Mouse (Mus musculus): ENCODE data around the gene Cd8b1.

The Cd8b1 gene

DNA sequence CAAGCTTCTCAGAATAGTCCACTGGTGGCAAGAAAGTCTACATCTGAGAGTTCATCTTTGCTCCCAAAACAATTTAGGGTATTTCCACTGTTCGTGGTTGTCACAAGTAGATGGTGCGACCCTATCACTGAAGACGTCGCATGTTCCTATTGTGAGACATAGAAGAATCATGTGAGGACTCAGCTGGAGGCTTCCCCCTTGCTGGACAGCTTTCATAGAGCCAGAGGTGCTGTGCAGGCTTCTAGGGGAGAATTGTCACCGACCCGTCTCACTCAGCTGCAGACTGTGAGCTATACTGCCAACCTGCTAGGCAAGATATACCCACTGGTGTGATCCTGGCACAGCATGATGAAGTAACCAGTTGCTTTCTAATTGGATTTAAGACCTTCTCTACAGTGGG, 29.6 kb downstream of the Cd8b1 start:
- DNase-seq: no peak

- no peak for DNase-seq
Observed at GRCm38 (mm10) chr6:71352866-71353427, 30.4 kb downstream of the Cd8b1 start.

DNA sequence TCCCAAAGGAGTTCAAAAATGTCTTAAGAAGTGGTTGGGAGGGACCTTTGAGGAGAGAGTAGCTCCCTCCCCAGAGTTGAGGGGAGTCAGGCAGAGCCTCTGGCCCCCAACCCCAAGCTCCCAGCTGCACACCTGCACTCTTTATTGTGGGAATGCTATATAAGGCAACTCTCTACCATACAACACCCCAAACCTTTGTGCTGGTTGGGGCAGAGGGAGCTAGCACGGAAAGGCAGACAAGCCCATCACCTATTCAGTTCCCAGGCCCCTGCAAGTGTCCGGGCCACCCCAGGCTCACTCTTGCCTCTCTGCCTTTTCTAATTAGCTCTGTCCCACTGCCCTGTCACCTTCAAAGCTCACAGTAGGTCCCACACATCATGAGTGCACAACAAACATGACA, 31.1 kb downstream of the Cd8b1 start:
- no peak for DNase-seq

- no peak for DNase-seq
Observed at GRCm38 (mm10) chr6:71357493-71357892, 34.9 kb downstream of the Cd8b1 start.

GRCm38 (mm10) chr6:71360221-71360620, 37.6 kb downstream of the Cd8b1 start:
- DNase-seq: no peak

- no peak for DNase-seq
Observed at GRCm38 (mm10) chr6:71360751-71361150, 38.2 kb downstream of the Cd8b1 start.

- no peak for DNase-seq
Observed at GRCm38 (mm10) chr6:71361156-71361670, 38.6 kb downstream of the Cd8b1 start.

GRCm38 (mm10) chr6:71363995-71364394, 41.4 kb downstream of the Cd8b1 start:
- no peak for DNase-seq

GRCm38 (mm10) chr6:71369416-71369815, 46.8 kb downstream of the Cd8b1 start:
- no peak for DNase-seq

DNA sequence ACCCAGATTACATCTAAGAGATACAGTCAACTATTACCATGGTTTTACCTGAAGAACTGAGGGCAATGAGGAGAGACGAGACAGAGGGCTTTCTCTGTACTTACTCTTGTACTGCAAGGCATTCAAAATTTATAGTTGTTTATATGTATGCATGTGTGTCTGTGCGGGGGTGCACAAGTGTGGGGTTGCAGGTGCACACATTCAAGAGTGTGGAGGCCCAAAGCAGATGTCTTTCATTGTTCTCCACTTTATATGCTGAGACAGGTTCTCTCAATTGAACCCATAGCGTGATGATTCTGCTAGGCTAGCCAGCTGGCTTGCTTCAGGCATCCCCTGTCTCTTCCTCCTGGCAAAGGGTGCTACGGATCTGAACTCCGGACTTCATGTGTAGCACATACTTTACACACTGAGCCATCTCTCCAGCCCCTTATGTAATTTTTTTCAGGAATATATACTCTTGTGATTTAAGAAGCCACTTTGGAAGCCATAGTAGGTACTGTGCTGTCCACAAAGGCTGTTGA, 48.6 kb downstream of the Cd8b1 start:
- DNase-seq: no peak

DNA sequence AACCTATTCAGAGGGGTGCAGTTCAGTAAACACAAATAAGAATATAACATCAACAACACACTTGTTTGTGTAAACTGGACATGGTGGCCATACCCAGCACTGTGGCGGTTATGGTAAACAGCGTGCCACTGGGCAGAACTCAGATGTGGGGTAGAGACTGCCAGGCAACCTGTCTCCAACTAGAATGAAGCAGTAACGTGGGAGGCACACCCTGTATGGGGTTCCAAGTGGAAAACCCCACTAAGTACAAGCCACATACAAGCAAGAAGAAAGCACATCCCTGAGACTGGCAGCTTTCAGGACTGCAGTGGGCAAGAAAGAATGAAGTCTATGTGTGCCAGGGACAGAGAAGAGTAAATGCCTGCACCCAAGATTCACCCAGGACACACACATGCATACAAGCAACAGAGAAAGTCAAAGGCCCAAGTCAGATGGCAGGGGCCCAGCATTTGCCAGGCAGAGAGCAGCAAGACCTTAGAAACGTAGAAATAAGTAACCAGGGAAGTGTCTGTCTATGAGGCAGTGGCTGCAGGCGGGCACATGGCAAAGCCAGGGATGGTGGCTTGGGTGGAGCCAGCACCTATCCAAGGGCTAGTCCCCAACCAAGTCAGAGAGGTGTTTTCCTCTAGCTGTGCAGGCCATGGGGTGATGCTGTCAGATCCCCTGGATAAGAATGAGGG, 49.6 kb downstream of the Cd8b1 start:
- DNase-seq: no peak

- DNase-seq: no peak
Observed at GRCm38 (mm10) chr6:71373249-71373775, 50.7 kb downstream of the Cd8b1 start, which contains the start of gene Cd8a. Cd8a (plus strand) TSS chr6:71373427.

GRCm38 (mm10) chr6:71374311-71374829, 51.8 kb downstream of the Cd8b1 start:
- DNase-seq: no peak

DNA sequence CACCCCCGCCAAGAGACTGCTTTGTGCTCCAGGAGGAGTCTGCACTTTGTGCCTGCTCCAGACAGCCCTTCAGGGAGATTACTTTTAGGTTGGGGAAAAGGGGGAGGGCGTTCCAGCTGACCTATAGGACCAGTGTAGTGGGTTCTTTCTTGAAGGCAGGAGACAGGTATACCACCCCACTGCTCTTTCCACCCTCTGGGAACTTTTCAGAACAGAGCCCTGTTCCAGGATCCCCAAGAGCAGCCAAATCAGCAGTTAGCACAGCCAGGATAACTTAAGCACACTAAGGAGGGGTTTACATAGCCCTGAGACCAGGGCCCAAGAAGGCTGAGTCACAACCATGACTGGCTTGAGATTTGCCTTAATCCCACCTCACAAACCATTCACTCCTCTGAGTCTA, 52.3 kb downstream of the Cd8b1 start:
- DNase-seq: no peak

GRCm38 (mm10) chr6:71376711-71377110, 54.1 kb downstream of the Cd8b1 start:
- DNase-seq: no peak

DNA sequence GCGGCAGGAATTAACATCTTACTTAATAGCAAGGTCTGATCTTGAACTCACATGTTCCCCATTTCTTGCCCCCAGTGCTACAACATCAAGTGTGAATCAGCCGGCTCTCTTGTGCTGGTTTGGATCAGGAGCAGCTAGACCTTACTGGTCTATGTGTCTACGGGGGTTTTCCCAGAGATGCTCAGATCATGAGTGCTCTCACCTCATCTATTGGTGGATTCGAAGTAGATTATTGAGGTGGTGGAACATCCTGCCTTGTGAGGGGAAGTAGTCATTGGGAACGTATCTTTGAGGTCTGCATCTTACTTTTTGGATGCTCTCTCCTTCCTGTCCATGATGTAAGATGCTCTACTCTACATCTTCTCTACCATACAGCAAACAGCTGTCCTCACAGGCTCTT, 59.1 kb downstream of the Cd8b1 start:
- DNase-seq: no peak
